Mouse (Mus musculus): Measurements from ENCODE around the gene Glis1.

The Glis1 gene

GRCm38 (mm10) chr4:107434356-107435237 is at the start of gene Glis1:
TSS of gene Glis1 (plus strand) at chr4:107434591.
- in situ Hi-C loops (cut with MboI, MseI) = no loop called here

GRCm38 (mm10) chr4:107387038-107387437 is 47.4 kb upstream of the Glis1 start:
- in situ Hi-C loops (cut with MboI, MseI) = loop anchor here (25.0 kb wide), 1 partner anchor 975 kb away; no protein-coding TSS in a partner anchor

GRCm38 (mm10) chr4:107387465-107387864 is 46.9 kb upstream of the Glis1 start:
- in situ Hi-C loops (cut with MboI, MseI) = loop anchor here (25.0 kb wide), 1 partner anchor 975 kb away; no protein-coding TSS in a partner anchor

- in situ Hi-C loops (cut with MboI, MseI) = loop anchor here (25.0 kb wide), 1 partner anchor 976 kb away; no protein-coding TSS in a partner anchor
Measured at GRCm38 (mm10) chr4:107388291-107388690, 46.1 kb upstream of the Glis1 start.

GRCm38 (mm10) chr4:107389345-107389744 is 45.0 kb upstream of the Glis1 start:
- in situ Hi-C loops (cut with MboI, MseI) = loop anchor here (25.0 kb wide), 1 partner anchor 977 kb away; no protein-coding TSS in a partner anchor

GRCm38 (mm10) chr4:107393771-107394170 is 40.6 kb upstream of the Glis1 start:
- in situ Hi-C loops (cut with MboI, MseI) = loop anchor here (25.0 kb wide), 1 partner anchor 981 kb away; no protein-coding TSS in a partner anchor

- in situ Hi-C loops (cut with MboI, MseI) = no loop called here
Measured at GRCm38 (mm10) chr4:107420202-107420601, 14.2 kb upstream of the Glis1 start.

GRCm38 (mm10) chr4:107421711-107422110 is 12.7 kb upstream of the Glis1 start:
- in situ Hi-C loops (cut with MboI, MseI) = no loop called here

GRCm38 (mm10) chr4:107422176-107422575 is 12.2 kb upstream of the Glis1 start:
- in situ Hi-C loops (cut with MboI, MseI) = no loop called here

- in situ Hi-C loops (cut with MboI, MseI) = no loop called here
Measured at GRCm38 (mm10) chr4:107425616-107426015, 8.8 kb upstream of the Glis1 start.

GRCm38 (mm10) chr4:107426631-107427030 is 7.8 kb upstream of the Glis1 start:
- in situ Hi-C loops (cut with MboI, MseI) = no loop called here

- in situ Hi-C loops (cut with MboI, MseI) = no loop called here
Measured at GRCm38 (mm10) chr4:107432717-107433116, 1.7 kb upstream of the Glis1 start.

GRCm38 (mm10) chr4:107433998-107434355 is 414 bp upstream of the Glis1 start:
- in situ Hi-C loops (cut with MboI, MseI) = no loop called here

- in situ Hi-C loops (cut with MboI, MseI) = no loop called here
Measured at GRCm38 (mm10) chr4:107435238-107435946, 1.0 kb downstream of the Glis1 start.

GRCm38 (mm10) chr4:107436476-107436875 is 2.1 kb downstream of the Glis1 start:
- in situ Hi-C loops (cut with MboI, MseI) = no loop called here

- in situ Hi-C loops (cut with MboI, MseI) = no loop called here
Measured at GRCm38 (mm10) chr4:107438741-107439140, 4.3 kb downstream of the Glis1 start.

GRCm38 (mm10) chr4:107440306-107440705 is 5.9 kb downstream of the Glis1 start:
- in situ Hi-C loops (cut with MboI, MseI) = no loop called here

GRCm38 (mm10) chr4:107442288-107442687 is 7.9 kb downstream of the Glis1 start:
- in situ Hi-C loops (cut with MboI, MseI) = no loop called here

- in situ Hi-C loops (cut with MboI, MseI) = no loop called here
Measured at GRCm38 (mm10) chr4:107442891-107443483, 8.6 kb downstream of the Glis1 start.

- in situ Hi-C loops (cut with MboI, MseI) = no loop called here
Measured at GRCm38 (mm10) chr4:107443621-107444020, 9.2 kb downstream of the Glis1 start.

- in situ Hi-C loops (cut with MboI, MseI) = no loop called here
Measured at GRCm38 (mm10) chr4:107448481-107448880, 14.1 kb downstream of the Glis1 start.

GRCm38 (mm10) chr4:107449519-107449918 is 15.1 kb downstream of the Glis1 start:
- in situ Hi-C loops (cut with MboI, MseI) = no loop called here
